Mouse (Mus musculus) urinary bladder, postnatal 25 days (tissue): ENCODE data around the gene Atxn3.

Source experiments
- DNase-seq: peaks from one replicate; pipeline ENCODE4 v3.0.0; 2022; ENCODE audit warnings: low spot score

The Atxn3 gene

GRCm38 (mm10) chr12:101891066-101891465 lies 67.0 kb downstream of the Atxn3 start:
- no peak for DNase-seq

GRCm38 (mm10) chr12:101889351-101889750 lies 68.7 kb downstream of the Atxn3 start:
- no peak for DNase-seq

- DNase-seq: no peak
These were observed 69.7 kb downstream of the Atxn3 start for GRCm38 (mm10) chr12:101888312-101888711.

GRCm38 (mm10) chr12:101884926-101885325 lies 73.1 kb downstream of the Atxn3 start:
- DNase-seq: no peak

- DNase-seq: no peak
These were observed 81.7 kb downstream of the Atxn3 start for GRCm38 (mm10) chr12:101876374-101876773.

- DNase-seq: no peak
These were observed 82.9 kb downstream of the Atxn3 start for GRCm38 (mm10) chr12:101875107-101875506.
